Mouse (Mus musculus): ENCODE data around the gene B4galt4.

- no peak for TF ChIP-seq POLR2A (IDR thresholded peaks at IDR 0.05; ENCODE audit: low read depth, low read length)
- TF ChIP-seq CTCF (conservative IDR thresholded peaks at IDR 0.05; ENCODE audit: insufficient read depth, insufficient read length, low read depth, low read length): no peak
Observed at GRCm38 (mm10) chr16:38697611-38698010, 44.5 kb upstream of the B4galt4 start.

All from kidney, adult 2 months (tissue).